Mouse (Mus musculus) megakaryocyte, embryonic 14.5 days (primary cell): Measurements from ENCODE around the gene Atf7.

ENCODE experiments used
- FLI1 ChIP-seq: IDR thresholded peaks from 2 replicates; pipeline ENCODE4 v1.6.1; 2012; ENCODE audit warnings: low read length, inconsistent platforms, mixed read lengths
- GATA1 ChIP-seq: IDR thresholded peaks from 3 replicates; pipeline ENCODE4 v1.6.1; 2012; ENCODE audit warnings: mixed read lengths, low read length, inconsistent platforms, borderline replicate concordance

- no peak for TF ChIP-seq GATA1
- TF ChIP-seq FLI1 = no peak
Measured at GRCm38 (mm10) chr15:102669571-102669970, 44.3 kb upstream of the Atf7 start.
